Mouse (Mus musculus) myocyte (in vitro differentiated cells): ENCODE measurements at regions not wholly inside any gene's neighbourhood (a gene's known extent, or its start where the extent isn't known, plus 50 kb on each side); places are given as distances from the start of the nearest gene placed in this dataset.

ENCODE experiments used
- H3K27me3 ChIP-seq: one replicate; pipeline ENCODE4 v1.6.1; 2011; ENCODE audit not compliant: control insufficient read depth, insufficient read depth, insufficient read length
- H3K36me3 ChIP-seq: one replicate; pipeline ENCODE4 v1.6.1; 2011; ENCODE audit not compliant: control insufficient read depth, insufficient read depth
- H3K4me2 ChIP-seq: one replicate; pipeline ENCODE4 v1.6.1; 2011; ENCODE audit warnings: low read depth, control low read depth
- H3K4me3 ChIP-seq: one replicate; pipeline ENCODE4 v1.5.1; 2011; ENCODE audit warnings: mild to moderate bottlenecking, control low read depth, moderate library complexity
- H3K79me2 ChIP-seq: one replicate; pipeline ENCODE4 v1.6.1; 2011; ENCODE audit not compliant: control insufficient read depth, insufficient read depth
- H3ac ChIP-seq: one replicate; pipeline ENCODE4 v1.6.1; 2011; ENCODE audit not compliant: control insufficient read depth, insufficient read length
- CEBPB ChIP-seq: IDR thresholded peaks from 2 replicates; pipeline ENCODE4 v1.6.1; 2011; ENCODE audit warnings: mild to moderate bottlenecking, moderate library complexity; ENCODE audit not compliant: poor library complexity, insufficient read depth, severe bottlenecking
- E2F4 ChIP-seq: IDR thresholded peaks from one replicate; pipeline ENCODE4 v1.6.1; 2011; ENCODE audit warnings: mild to moderate bottlenecking, control low read depth, moderate library complexity; ENCODE audit not compliant: insufficient read depth
- MAX ChIP-seq: IDR thresholded peaks from one replicate; pipeline ENCODE4 v1.6.1; 2011; ENCODE audit warnings: low read depth, mild to moderate bottlenecking, control low read depth
- MYOD1 ChIP-seq, 3 experiments: IDR thresholded peaks; one replicate each; pipeline ENCODE4 v1.6.1; 2011; ENCODE audit warnings: control low read depth in 2 of 3, low read depth in 2 of 3, mild to moderate bottlenecking in 2 of 3, moderate library complexity in 1 of 3; ENCODE audit not compliant: insufficient read length in 2 of 3, control insufficient read depth in 1 of 3
- MYOG ChIP-seq, 3 experiments: IDR thresholded peaks; one replicate each; pipeline ENCODE4 v1.6.1; 2011; ENCODE audit warnings: control low read depth in 2 of 3, low read depth in 2 of 3, mild to moderate bottlenecking in 2 of 3; ENCODE audit not compliant: insufficient read length in 2 of 3, control insufficient read depth in 1 of 3, insufficient read depth in 1 of 3
- POLR2A ChIP-seq: IDR thresholded peaks from one replicate; pipeline ENCODE4 v1.6.1; 2011; ENCODE audit warnings: low read depth, mild to moderate bottlenecking, control low read depth, moderate library complexity; ENCODE audit not compliant: insufficient read length
- POLR2AphosphoS2 ChIP-seq: IDR thresholded peaks from one replicate; pipeline ENCODE4 v1.6.1; 2011; ENCODE audit warnings: low read depth, control low read depth; ENCODE audit not compliant: insufficient read length
- REST ChIP-seq: IDR thresholded peaks from one replicate; pipeline ENCODE4 v1.6.1; 2011; ENCODE audit warnings: mild to moderate bottlenecking, control low read depth, moderate library complexity; ENCODE audit not compliant: insufficient read depth, insufficient read length
- SRF ChIP-seq: IDR thresholded peaks from one replicate; pipeline ENCODE4 v1.6.1; 2011; ENCODE audit warnings: low read depth; ENCODE audit not compliant: control insufficient read depth, insufficient read length
- TCF12 ChIP-seq: IDR thresholded peaks from one replicate; pipeline ENCODE4 v1.6.1; 2011; ENCODE audit warnings: mild to moderate bottlenecking, control low read depth; ENCODE audit not compliant: poor library complexity, insufficient read depth, severe bottlenecking
- TCF3 ChIP-seq: IDR thresholded peaks from one replicate; pipeline ENCODE4 v1.6.1; 2011; ENCODE audit warnings: low read depth, control low read depth; ENCODE audit not compliant: insufficient read length
- USF1 ChIP-seq: IDR thresholded peaks from one replicate; pipeline ENCODE4 v1.6.1; 2011; ENCODE audit warnings: low read depth, mild to moderate bottlenecking, control low read depth, moderate library complexity

- H3K4me2 ChIP-seq = no peak overlapping the region
- no peaks in the 10 kb centered on the region for H3K79me2 ChIP-seq
- no peak overlapping the region for H3ac ChIP-seq
- no peaks in the 10 kb centered on the region for H3K36me3 ChIP-seq
- no peaks in the 10 kb centered on the region for H3K27me3 ChIP-seq
- H3K4me3 ChIP-seq = no peak overlapping the region
- TF ChIP-seq TCF3 = no peak
- TF ChIP-seq E2F4 = no peak
- TF ChIP-seq USF1 = no peak
- no peak for TF ChIP-seq SRF
- TF ChIP-seq REST = no peak
Observed at GRCm38 (mm10) chr3:19798543-19799106, 158.2 kb upstream of the Cp start.

- TF ChIP-seq MYOG (IDR thresholded peaks at IDR 0.05; ENCODE audit: control insufficient read depth in 1 of 3, insufficient read depth in 1 of 3, insufficient read length in 2 of 3, low read depth in 2 of 3) (no peak), TCF12 (no peak), MYOD1 (IDR thresholded peaks at IDR 0.05; ENCODE audit: control insufficient read depth in 1 of 3, insufficient read length in 2 of 3, low read depth in 2 of 3) (no peak), E2F4 (no peak), CEBPB (no peak), TCF3 (no peak), USF1 (no peak), POLR2AphosphoS2 (no peak), REST (no peak), MAX (no peak), SRF (no peak), POLR2A (no peak)
- Histone ChIP-seq H3K27me3 (no peaks in the 10 kb centered on the region), H3K79me2 (no peaks in the 10 kb centered on the region)
Observed at GRCm38 (mm10) chr3:19810034-19810433, 146.8 kb upstream of the Cp start.

GRCm38 (mm10) chr3:19824904-19825303, 131.9 kb upstream of the Cp start:
- no peak overlapping the region for H3ac ChIP-seq

More at GRCm38 (mm10) chr3:19810034-19810433, 146.8 kb upstream of the Cp start:
- Histone ChIP-seq H3K4me2 (no peak overlapping the region), H3K4me3 (no peak overlapping the region), H3K36me3 (no peaks in the 10 kb centered on the region), H3ac (no peak overlapping the region)

GRCm38 (mm10) chr3:19828518-19829246, 128.2 kb upstream of the Cp start:
- H3ac ChIP-seq = no peak overlapping the region
- no peak overlapping the region for H3K4me2 ChIP-seq
- no peaks in the 10 kb centered on the region for H3K79me2 ChIP-seq
- TF ChIP-seq MYOG (IDR thresholded peaks at IDR 0.05; ENCODE audit: control insufficient read depth in 1 of 3, insufficient read depth in 1 of 3, insufficient read length in 2 of 3, low read depth in 2 of 3) = no peak
- no peak for TF ChIP-seq MAX
- no peak for TF ChIP-seq SRF
- TF ChIP-seq REST = no peak
- no peak for TF ChIP-seq POLR2AphosphoS2
- H3K4me3 ChIP-seq = no peak overlapping the region
- no peaks in the 10 kb centered on the region for H3K27me3 ChIP-seq
- no peaks in the 10 kb centered on the region for H3K36me3 ChIP-seq

More at GRCm38 (mm10) chr3:19824904-19825303, 131.9 kb upstream of the Cp start:
- H3K79me2 ChIP-seq = no peaks in the 10 kb centered on the region
- H3K4me2 ChIP-seq = no peak overlapping the region
- TF ChIP-seq SRF (no peak), E2F4 (no peak), REST (no peak), TCF12 (no peak), MAX (no peak), CEBPB (no peak), MYOD1 (IDR thresholded peaks at IDR 0.05; ENCODE audit: control insufficient read depth in 1 of 3, insufficient read length in 2 of 3, low read depth in 2 of 3) (no peak), USF1 (no peak)
- H3K27me3 ChIP-seq = no peaks in the 10 kb centered on the region
- H3K36me3 ChIP-seq = no peaks in the 10 kb centered on the region
- H3K4me3 ChIP-seq = no peak overlapping the region

GRCm38 (mm10) chr3:19829752-19830151, 127.1 kb upstream of the Cp start:
- no peak overlapping the region for H3K4me3 ChIP-seq
- H3ac ChIP-seq = no peak overlapping the region
- H3K36me3 ChIP-seq = no peaks in the 10 kb centered on the region
- H3K79me2 ChIP-seq = no peaks in the 10 kb centered on the region
- TF ChIP-seq POLR2A (no peak), USF1 (no peak), CEBPB (no peak), MYOD1 (IDR thresholded peaks at IDR 0.05; ENCODE audit: control insufficient read depth in 1 of 3, insufficient read length in 2 of 3, low read depth in 2 of 3) (no peak), POLR2AphosphoS2 (no peak), TCF12 (no peak), TCF3 (no peak), E2F4 (no peak)
- no peak overlapping the region for H3K4me2 ChIP-seq
- no peaks in the 10 kb centered on the region for H3K27me3 ChIP-seq
